ENCODE assay signal across 10 mouse cellular contexts in the genomic region with DNA sequence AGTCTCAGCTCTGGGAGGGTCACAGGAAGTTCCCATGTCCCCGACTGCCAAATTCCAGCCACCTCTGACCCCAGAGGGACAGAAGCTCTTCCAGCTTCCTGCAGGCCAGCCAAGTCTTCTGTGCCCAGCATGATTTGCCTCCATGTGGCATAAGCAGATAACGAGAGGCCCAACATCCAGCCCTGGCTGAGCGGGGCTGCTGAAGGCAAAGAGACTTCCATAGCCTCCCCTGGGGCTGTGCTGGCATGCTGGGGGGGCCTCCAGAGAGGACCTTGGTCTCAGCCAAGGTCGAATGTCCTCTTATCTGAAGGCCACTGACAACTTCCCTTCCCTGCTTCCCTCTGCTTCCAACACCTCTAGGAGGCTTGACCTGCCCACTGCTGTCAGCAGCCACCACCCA. TPM values are rescaled to one million over a fixed set of nuclear protein-coding genes. Genes with fewer than 3 reads are reported as not detected.
DNase-seq lines count a peak whose midpoint lies in the region; ATAC-seq and TF ChIP-seq lines count a peak whose summit lies in the region.
"Had no signal": no experiment of that assay in that cellular context is flagged by ENCODE, and none has a peak within 500 bp of the region (broad histone marks: within the 10 kb centered on the region; RNA-seq: fewer than 3 reads in every experiment).

No protein-coding gene starts in this region.

- no peaks in the 10 kb centered on the region for H3K27me3 ChIP-seq in embryonic facial prominence, embryonic 14.5 days (replicated peaks; ENCODE audit: control insufficient read depth, insufficient read depth, low read length)
- H3K27me3 ChIP-seq in embryonic facial prominence, embryonic 10.5 days (replicated peaks; ENCODE audit: low read depth, poor library complexity, severe bottlenecking) = no peaks in the 10 kb centered on the region
- H3K27me3 ChIP-seq: midbrain, embryonic 12.5 days had no signal

- peak; percentile 13 for DNase-seq in embryonic facial prominence, embryonic 14.5 days (ENCODE audit: low spot score)
- DNase-seq in embryonic facial prominence, embryonic 10.5 days (ENCODE audit: low spot score) = no peak
- peak; percentile 50 for DNase-seq in kidney, adult 18-20 months
- DNase-seq in lung, adult 2 months = peak; percentile 31
- DNase-seq in cerebellum, adult 18-20 months = no peak
- no peak for DNase-seq in gastrocnemius, postnatal 14 days
- DNase-seq in gastrocnemius, adult 8-10 months (ENCODE audit: low spot score in 2 of 2) = no peak

- H3K36me3 ChIP-seq in embryonic facial prominence, embryonic 14.5 days (ENCODE audit: control insufficient read depth, insufficient read depth, low read length) = no peaks in the 10 kb centered on the region
- H3K36me3 ChIP-seq in embryonic facial prominence, embryonic 10.5 days (replicated peaks) = no peaks in the 10 kb centered on the region
- H3K36me3 ChIP-seq: midbrain, embryonic 12.5 days had no signal

- no peak overlapping the region for H3K27ac ChIP-seq in embryonic facial prominence, embryonic 14.5 days (replicated peaks; ENCODE audit: low read depth, low read length)
- H3K27ac ChIP-seq in embryonic facial prominence, embryonic 10.5 days (replicated peaks) = no peak overlapping the region
- H3K27ac ChIP-seq: midbrain, embryonic 12.5 days had no signal

- no peak overlapping the region for H3K4me3 ChIP-seq in embryonic facial prominence, embryonic 14.5 days (ENCODE audit: low read depth, low read length)
- no peak overlapping the region for H3K4me3 ChIP-seq in embryonic facial prominence, embryonic 10.5 days
- no peak overlapping the region for H3K4me3 ChIP-seq in lung, adult 2 months (replicated peaks; ENCODE audit: extremely low read depth, low read depth, low read length)
- H3K4me3 ChIP-seq: midbrain, embryonic 12.5 days had no signal

- 34% methylated on average over 4 of the region's 4 CpGs for WGBS in embryonic facial prominence, embryonic 14.5 days
- WGBS in embryonic facial prominence, embryonic 10.5 days = 35% methylated on average over 4 of the region's 4 CpGs
- 25% methylated on average over 4 of the region's 4 CpGs for WGBS in lung, adult 2 months

- TF ChIP-seq POLR2A in lung, adult 2 months (IDR thresholded peaks at IDR 0.05; ENCODE audit: borderline replicate concordance, extremely low read depth, low read depth, low read length) = no peak

- no peak for TF ChIP-seq CTCF in lung, adult 2 months (IDR thresholded peaks at IDR 0.05; ENCODE audit: insufficient read depth, low read length)

- intact Hi-C loops in gastrocnemius, postnatal 14 days (cut with DNase I; ENCODE audit: low total_unique reads) = no loop called here

- no peak overlapping the region for H3K9ac ChIP-seq in embryonic facial prominence, embryonic 14.5 days (ENCODE audit: low read depth, low read length)
- H3K9ac ChIP-seq: midbrain, embryonic 12.5 days had no signal

- H3K4me2 ChIP-seq in embryonic facial prominence, embryonic 14.5 days (ENCODE audit: low read depth, low read length) = no peak overlapping the region
- H3K4me2 ChIP-seq: midbrain, embryonic 12.5 days had no signal

- no peaks in the 10 kb centered on the region for H3K9me3 ChIP-seq in embryonic facial prominence, embryonic 14.5 days (ENCODE audit: control insufficient read depth, low read length)
- no peaks in the 10 kb centered on the region for H3K9me3 ChIP-seq in embryonic facial prominence, embryonic 10.5 days
- H3K9me3 ChIP-seq: midbrain, embryonic 12.5 days had no signal

- no peak for ATAC-seq in embryonic facial prominence, embryonic 14.5 days (ENCODE audit: low read depth)
- peak; percentile 23; the same call in 1 of the 2 replicates for ATAC-seq in granulocyte monocyte progenitor cell, adult 5-6 weeks (replicated peaks; ENCODE audit: poor library complexity, severe bottlenecking)
- ATAC-seq: forebrain, embryonic 16.5 days had no signal

- H3K4me1 ChIP-seq in embryonic facial prominence, embryonic 14.5 days (ENCODE audit: control insufficient read depth, insufficient read depth, low read length) = 0 out of 2 replicates have a peak, but pooled peaks cover under 1% of the 10 kb centered on the region
- peaks cover 16% of the 10 kb centered on the region for H3K4me1 ChIP-seq in embryonic facial prominence, embryonic 10.5 days
- peaks cover 3% of the 10 kb centered on the region; the same call in 1 of the 2 replicates for H3K4me1 ChIP-seq in lung, adult 2 months (ENCODE audit: control insufficient read depth, insufficient read depth, low read length)

RNA-seq across cellular contexts. Expression of a gene that starts 6.8 kb away (rescaled TPM):
- polyA plus RNA-seq in embryonic facial prominence, embryonic 14.5 days (2014; fragmentation: Nextera tagmentation; extraction: Ambion mirVana) = 0.22 and 0.54 TPM in 2 replicates
- polyA plus RNA-seq in embryonic facial prominence, embryonic 10.5 days (2016; fragmentation: Nextera tagmentation; extraction: Ambion mirVana) = 0.19 and 0.36 TPM in 2 replicates
- not detected in 2 replicates for total RNA-seq in granulocyte monocyte progenitor cell, adult 5-6 weeks (2014; fragmentation: Nextera tagmentation)
- total RNA-seq in granulocyte monocyte progenitor cell, adult 5-6 weeks (2017) = not detected in 2 replicates
- 0.58 TPM in 1 of 2 replicates, not detected in the other for polyA plus RNA-seq in lung, adult 2 months (2012; rRNA removed)
- 1 to 10 TPM in 1 of 2 experiments, under 1 TPM in 1; 0.66 to 3.9 TPM for total RNA-seq in gastrocnemius, postnatal 14 days (2021)
- 1 to 10 TPM; 1.6 to 3.4 (median 2.1) TPM for total RNA-seq in gastrocnemius, adult 8-10 months (2022)
- polyA plus RNA-seq: forebrain, embryonic 16.5 days had no signal

RNA-seq across cellular contexts. Expression of a gene that starts 39.7 kb away (rescaled TPM):
- 16.9 and 18.5 TPM in 2 replicates for polyA plus RNA-seq in embryonic facial prominence, embryonic 14.5 days (2014; fragmentation: Nextera tagmentation; extraction: Ambion mirVana)
- 5.3 and 6.7 TPM in 2 replicates for polyA plus RNA-seq in embryonic facial prominence, embryonic 10.5 days (2016; fragmentation: Nextera tagmentation; extraction: Ambion mirVana)
- total RNA-seq in granulocyte monocyte progenitor cell, adult 5-6 weeks (2014; fragmentation: Nextera tagmentation) = not detected in 2 replicates
- 0.39 TPM in 1 of 2 replicates, not detected in the other for total RNA-seq in granulocyte monocyte progenitor cell, adult 5-6 weeks (2017)
- polyA plus RNA-seq in lung, adult 2 months (2012; rRNA removed) = 5.3 and 5.4 TPM in 2 replicates
- total RNA-seq in gastrocnemius, postnatal 14 days (2021) = 10 to 100 TPM; 13.3 to 28.3 TPM
- 10 to 100 TPM in 3 of 4 experiments, 1 to 10 TPM in 1; 9.1 to 25.8 (median 17.9) TPM for total RNA-seq in gastrocnemius, adult 8-10 months (2022)

Comparison
In these comparisons a context has a peak if more than half of its experiments do, and no peak if none do; other contexts are left out.
1. DNase-seq: peak in embryonic facial prominence, embryonic 14.5 days (single experiment), kidney, adult 18-20 months (single experiment) and lung, adult 2 months (single experiment); none in embryonic facial prominence, embryonic 10.5 days (single experiment), cerebellum, adult 18-20 months (0 of 2), gastrocnemius, postnatal 14 days (single experiment) and gastrocnemius, adult 8-10 months (0 of 2).
2. RNA of a gene that starts 39.7 kb away (total RNA-seq): 13.3 to 28.3 TPM in gastrocnemius, postnatal 14 days and 9.1 to 25.8 TPM in gastrocnemius, adult 8-10 months; 0.39 TPM in granulocyte monocyte progenitor cell, adult 5-6 weeks; every median in the first group is over 4 times any median in the second.